Mouse (Mus musculus): Measurements from ENCODE around the gene Fbn1.

The Fbn1 gene

GRCm38 (mm10) chr2:125501526-125501925, 6.3 kb downstream of the Fbn1 start:
- DNase-seq (ENCODE audit: low spot score): no peak

- no peak for DNase-seq (ENCODE audit: low spot score)
Observed at GRCm38 (mm10) chr2:125498216-125498615, 9.6 kb downstream of the Fbn1 start.

GRCm38 (mm10) chr2:125496696-125497095, 11.1 kb downstream of the Fbn1 start:
- DNase-seq (ENCODE audit: low spot score): no peak

GRCm38 (mm10) chr2:125494831-125495812, 12.7 kb downstream of the Fbn1 start:
- DNase-seq (ENCODE audit: low spot score): no peak

- no peak for DNase-seq (ENCODE audit: low spot score)
Observed at GRCm38 (mm10) chr2:125494291-125494690, 13.5 kb downstream of the Fbn1 start.

GRCm38 (mm10) chr2:125492050-125492900, 15.5 kb downstream of the Fbn1 start:
- no peak for DNase-seq (ENCODE audit: low spot score)

GRCm38 (mm10) chr2:125489979-125490378, 17.8 kb downstream of the Fbn1 start:
- no peak for DNase-seq (ENCODE audit: low spot score)

- DNase-seq (ENCODE audit: low spot score): peak; percentile 35
Observed at GRCm38 (mm10) chr2:125484910-125485309, 22.9 kb downstream of the Fbn1 start.

- DNase-seq (ENCODE audit: low spot score): no peak
Observed at GRCm38 (mm10) chr2:125484164-125484563, 23.6 kb downstream of the Fbn1 start.

- no peak for DNase-seq (ENCODE audit: low spot score)
Observed at GRCm38 (mm10) chr2:125481531-125482317, 26.1 kb downstream of the Fbn1 start.

- no peak for DNase-seq (ENCODE audit: low spot score)
Observed at GRCm38 (mm10) chr2:125481116-125481515, 26.7 kb downstream of the Fbn1 start.

GRCm38 (mm10) chr2:125480057-125480456, 27.7 kb downstream of the Fbn1 start:
- DNase-seq (ENCODE audit: low spot score): no peak

- no peak for DNase-seq (ENCODE audit: low spot score)
Observed at GRCm38 (mm10) chr2:125478705-125479104, 29.1 kb downstream of the Fbn1 start.

GRCm38 (mm10) chr2:125477367-125477766, 30.4 kb downstream of the Fbn1 start:
- no peak for DNase-seq (ENCODE audit: low spot score)

GRCm38 (mm10) chr2:125476231-125476630, 31.6 kb downstream of the Fbn1 start:
- DNase-seq (ENCODE audit: low spot score): no peak

GRCm38 (mm10) chr2:125474690-125475089, 33.1 kb downstream of the Fbn1 start:
- no peak for DNase-seq (ENCODE audit: low spot score)

- no peak for DNase-seq (ENCODE audit: low spot score)
Observed at GRCm38 (mm10) chr2:125473228-125473627, 34.6 kb downstream of the Fbn1 start.

- no peak for DNase-seq (ENCODE audit: low spot score)
Observed at GRCm38 (mm10) chr2:125471721-125472120, 36.1 kb downstream of the Fbn1 start.

GRCm38 (mm10) chr2:125470553-125471295, 37.1 kb downstream of the Fbn1 start:
- peak; percentile 34 for DNase-seq (ENCODE audit: low spot score)

GRCm38 (mm10) chr2:125464036-125464435, 43.8 kb downstream of the Fbn1 start:
- DNase-seq (ENCODE audit: low spot score): no peak

GRCm38 (mm10) chr2:125459087-125459486, 48.7 kb downstream of the Fbn1 start:
- no peak for DNase-seq (ENCODE audit: low spot score)

Measured in embryo, embryonic 10 days (tissue).